Mouse (Mus musculus): ENCODE results near the gene Ncor1. TPM values are rescaled to one million over a fixed set of nuclear protein-coding genes. Genes with fewer than 3 reads are reported as not detected.
"Not testable (repeated sequence)": the region's sequence is repeated elsewhere in the genome, so short reads cannot be mapped to it uniquely, and the experiment has no call there.

Ncor1 gene
- polyA plus RNA-seq, 1 experiment from 2014 or later = 156 TPM

GRCm38 (mm10) chr11:62487540-62488350 lies 29.4 kb upstream of the Ncor1 start:
- Histone ChIP-seq H3K4me2 (ENCODE audit: low read length) (no peak overlapping the region), H3K27me3 (ENCODE audit: control insufficient read depth, insufficient read depth, low read depth, low read length) (no peaks in the 10 kb centered on the region), H3K9ac (ENCODE audit: low read depth, low read length) (no peak overlapping the region), H3K27ac (ENCODE audit: low read length) (no peak overlapping the region), H3K36me3 (ENCODE audit: control insufficient read depth, insufficient read depth, low read length) (no peaks in the 10 kb centered on the region), H3K4me1 (ENCODE audit: control insufficient read depth, insufficient read depth, low read length) (no peaks in the 10 kb centered on the region), H3K4me3 (ENCODE audit: low read depth, low read length) (no peak overlapping the region), H3K9me3 (replicated peaks; ENCODE audit: control insufficient read depth, low read length, poor library complexity, severe bottlenecking) (no peaks in the 10 kb centered on the region)
- no peak for ATAC-seq
- 92% methylated on average over 10 of the region's 10 CpGs for WGBS

DNA sequence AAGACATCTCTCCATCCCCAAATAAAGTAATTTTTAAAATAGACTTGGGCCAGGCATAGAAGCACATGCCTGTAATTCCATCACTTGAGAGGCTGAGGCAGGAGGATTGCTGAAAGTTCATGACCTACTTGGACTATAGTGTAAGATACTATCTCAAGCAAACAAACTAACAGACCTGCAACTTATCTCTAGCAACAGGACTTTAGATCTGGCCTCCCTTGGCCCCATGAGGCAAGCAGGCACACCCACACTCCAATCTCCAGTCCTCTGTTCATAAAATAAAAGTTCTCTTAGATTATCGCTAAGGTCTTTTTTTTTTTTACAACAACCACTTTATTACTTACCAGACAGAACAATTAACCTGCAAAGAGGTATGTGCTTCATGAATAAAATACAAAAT lies 28.6 kb upstream of the Ncor1 start:
- WGBS = 94% methylated on average over 1 of the region's 1 CpGs
- Histone ChIP-seq H3K27me3 (ENCODE audit: control insufficient read depth, insufficient read depth, low read depth, low read length) (no peaks in the 10 kb centered on the region), H3K36me3 (ENCODE audit: control insufficient read depth, insufficient read depth, low read length) (no peaks in the 10 kb centered on the region), H3K4me1 (ENCODE audit: control insufficient read depth, insufficient read depth, low read length) (no peaks in the 10 kb centered on the region), H3K4me3 (ENCODE audit: low read depth, low read length) (no peak overlapping the region), H3K27ac (ENCODE audit: low read length) (no peak overlapping the region), H3K9ac (ENCODE audit: low read depth, low read length) (no peak overlapping the region), H3K4me2 (ENCODE audit: low read length) (no peak overlapping the region), H3K9me3 (replicated peaks; ENCODE audit: control insufficient read depth, low read length, poor library complexity, severe bottlenecking) (no peaks in the 10 kb centered on the region)
- no peak for ATAC-seq

GRCm38 (mm10) chr11:62479581-62479980 lies 21.2 kb upstream of the Ncor1 start:
- H3K9ac ChIP-seq (ENCODE audit: low read depth, low read length) = no peak overlapping the region
- no peaks in the 10 kb centered on the region; the same call in 1 of the 2 replicates for H3K4me1 ChIP-seq (ENCODE audit: control insufficient read depth, insufficient read depth, low read length)
- no peaks in the 10 kb centered on the region for H3K36me3 ChIP-seq (ENCODE audit: control insufficient read depth, insufficient read depth, low read length)
- 92% methylated on average over 5 of the region's 5 CpGs for WGBS
- no peak overlapping the region for H3K27ac ChIP-seq (ENCODE audit: low read length)
- no peak overlapping the region for H3K4me3 ChIP-seq (ENCODE audit: low read depth, low read length)
- H3K9me3 ChIP-seq (replicated peaks; ENCODE audit: control insufficient read depth, low read length, poor library complexity, severe bottlenecking) = no peaks in the 10 kb centered on the region
- no peaks in the 10 kb centered on the region for H3K27me3 ChIP-seq (ENCODE audit: control insufficient read depth, insufficient read depth, low read depth, low read length)
- no peak overlapping the region for H3K4me2 ChIP-seq (ENCODE audit: low read length)
- no peak for ATAC-seq

DNA sequence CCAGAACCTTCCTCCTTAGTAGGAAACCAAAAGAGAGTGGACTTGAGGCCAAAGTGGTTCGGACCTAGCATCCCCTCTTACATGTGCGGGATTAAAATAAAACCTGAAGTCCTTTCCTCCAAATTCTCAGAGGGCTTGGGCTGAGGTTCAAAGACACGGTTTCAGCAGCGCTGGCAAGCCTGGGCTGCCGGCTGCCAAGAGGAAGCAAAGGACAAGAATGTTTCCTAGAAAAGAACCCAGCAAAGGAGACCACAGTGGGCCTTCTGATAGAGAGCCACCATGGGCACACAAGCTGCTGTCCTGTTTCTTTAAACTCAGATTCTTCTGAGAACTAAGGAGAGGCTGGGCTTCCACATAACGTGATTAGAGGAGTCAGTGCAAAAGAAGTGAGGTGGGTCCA lies 20.6 kb upstream of the Ncor1 start:
- no peaks in the 10 kb centered on the region for H3K36me3 ChIP-seq (ENCODE audit: control insufficient read depth, insufficient read depth, low read length)
- 69% methylated on average over 6 of the region's 6 CpGs for WGBS
- no peaks in the 10 kb centered on the region; the same call in 1 of the 2 replicates for H3K4me1 ChIP-seq (ENCODE audit: control insufficient read depth, insufficient read depth, low read length)
- no peak for ATAC-seq
- H3K27ac ChIP-seq (ENCODE audit: low read length) = no peak overlapping the region
- no peaks in the 10 kb centered on the region for H3K9me3 ChIP-seq (replicated peaks; ENCODE audit: control insufficient read depth, low read length, poor library complexity, severe bottlenecking)
- H3K9ac ChIP-seq (ENCODE audit: low read depth, low read length) = no peak overlapping the region
- no peak overlapping the region for H3K4me3 ChIP-seq (ENCODE audit: low read depth, low read length)
- H3K27me3 ChIP-seq (ENCODE audit: control insufficient read depth, insufficient read depth, low read depth, low read length) = no peaks in the 10 kb centered on the region
- no peak overlapping the region for H3K4me2 ChIP-seq (ENCODE audit: low read length)

GRCm38 (mm10) chr11:62476156-62476555 lies 17.8 kb upstream of the Ncor1 start:
- H3K4me1 ChIP-seq (ENCODE audit: control insufficient read depth, insufficient read depth, low read length) = no peaks in the 10 kb centered on the region; the same call in 1 of the 2 replicates

GRCm38 (mm10) chr11:62473516-62473915 lies 15.2 kb upstream of the Ncor1 start:
- H3K36me3 ChIP-seq (ENCODE audit: control insufficient read depth, insufficient read depth, low read length) = no peaks in the 10 kb centered on the region
- H3K9me3 ChIP-seq (replicated peaks; ENCODE audit: control insufficient read depth, low read length, poor library complexity, severe bottlenecking) = no peaks in the 10 kb centered on the region
- H3K4me2 ChIP-seq (ENCODE audit: low read length) = no peak overlapping the region
- no peak overlapping the region for H3K9ac ChIP-seq (ENCODE audit: low read depth, low read length)
- 98% methylated on average over 5 of the region's 5 CpGs for WGBS
- H3K4me1 ChIP-seq (ENCODE audit: control insufficient read depth, insufficient read depth, low read length) = no peaks in the 10 kb centered on the region; the same call in 1 of the 2 replicates
- no peak for ATAC-seq
- H3K4me3 ChIP-seq (ENCODE audit: low read depth, low read length) = no peak overlapping the region
- H3K27ac ChIP-seq (ENCODE audit: low read length) = no peak overlapping the region
- no peaks in the 10 kb centered on the region for H3K27me3 ChIP-seq (ENCODE audit: control insufficient read depth, insufficient read depth, low read depth, low read length)

More at GRCm38 (mm10) chr11:62476156-62476555, 17.8 kb upstream of the Ncor1 start:
- Histone ChIP-seq H3K4me2 (ENCODE audit: low read length) (no peak overlapping the region), H3K36me3 (ENCODE audit: control insufficient read depth, insufficient read depth, low read length) (no peaks in the 10 kb centered on the region), H3K27ac (ENCODE audit: low read length) (no peak overlapping the region), H3K9ac (ENCODE audit: low read depth, low read length) (no peak overlapping the region), H3K27me3 (ENCODE audit: control insufficient read depth, insufficient read depth, low read depth, low read length) (no peaks in the 10 kb centered on the region), H3K4me3 (ENCODE audit: low read depth, low read length) (no peak overlapping the region), H3K9me3 (replicated peaks; ENCODE audit: control insufficient read depth, low read length, poor library complexity, severe bottlenecking) (no peaks in the 10 kb centered on the region)
- no peak for ATAC-seq
- WGBS = 91% methylated on average over 4 of the region's 4 CpGs

- Histone ChIP-seq H3K9me3 (replicated peaks; ENCODE audit: control insufficient read depth, low read length, poor library complexity, severe bottlenecking) (no peaks in the 10 kb centered on the region), H3K4me1 (ENCODE audit: control insufficient read depth, insufficient read depth, low read length) (no peaks in the 10 kb centered on the region), H3K9ac (ENCODE audit: low read depth, low read length) (no peak overlapping the region), H3K4me3 (ENCODE audit: low read depth, low read length) (no peak overlapping the region), H3K36me3 (ENCODE audit: control insufficient read depth, insufficient read depth, low read length) (no peaks in the 10 kb centered on the region), H3K4me2 (ENCODE audit: low read length) (no peak overlapping the region), H3K27ac (ENCODE audit: low read length) (no peak overlapping the region), H3K27me3 (ENCODE audit: control insufficient read depth, insufficient read depth, low read depth, low read length) (no peaks in the 10 kb centered on the region)
- WGBS = 93% methylated on average over 6 of the region's 6 CpGs
- ATAC-seq = no peak
Measured at GRCm38 (mm10) chr11:62470451-62470850, 12.1 kb upstream of the Ncor1 start.

- not testable (repeated sequence) for ATAC-seq
Measured at GRCm38 (mm10) chr11:62467289-62467688, 8.9 kb upstream of the Ncor1 start.

DNA sequence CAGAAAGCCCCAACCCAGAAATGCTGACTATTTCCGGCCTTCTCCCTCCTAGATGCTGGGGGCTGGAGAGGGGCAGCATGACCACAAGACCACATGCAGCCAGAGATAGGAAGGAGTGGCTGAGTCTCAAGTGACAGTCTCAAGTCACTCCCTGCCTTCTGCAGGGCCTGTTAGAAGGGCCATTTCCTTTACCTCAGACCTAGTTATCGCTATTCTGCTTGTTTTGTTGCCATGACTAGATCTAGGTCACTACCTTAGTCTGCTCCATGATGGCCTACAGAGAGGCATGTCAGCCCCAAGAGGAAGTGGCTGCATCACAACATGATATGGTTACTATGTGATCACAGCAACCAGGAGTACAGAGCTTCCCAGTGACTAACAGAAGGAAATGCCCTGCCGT lies 8.2 kb upstream of the Ncor1 start:
- Histone ChIP-seq H3K36me3 (ENCODE audit: control insufficient read depth, insufficient read depth, low read length) (no peaks in the 10 kb centered on the region), H3K4me1 (ENCODE audit: control insufficient read depth, insufficient read depth, low read length) (no peaks in the 10 kb centered on the region), H3K27ac (ENCODE audit: low read length) (no peak overlapping the region), H3K9ac (ENCODE audit: low read depth, low read length) (no peak overlapping the region), H3K4me3 (ENCODE audit: low read depth, low read length) (no peak overlapping the region), H3K9me3 (replicated peaks; ENCODE audit: control insufficient read depth, low read length, poor library complexity, severe bottlenecking) (no peaks in the 10 kb centered on the region), H3K27me3 (ENCODE audit: control insufficient read depth, insufficient read depth, low read depth, low read length) (no peaks in the 10 kb centered on the region), H3K4me2 (ENCODE audit: low read length) (no peak overlapping the region)
- ATAC-seq = no peak
- 92% methylated on average over 3 of the region's 3 CpGs for WGBS

More at GRCm38 (mm10) chr11:62467289-62467688, 8.9 kb upstream of the Ncor1 start:
- not testable (repeated sequence) for H3K4me1 ChIP-seq (ENCODE audit: control insufficient read depth, insufficient read depth, low read length); H3K27me3 ChIP-seq (ENCODE audit: control insufficient read depth, insufficient read depth, low read depth, low read length); H3K27ac ChIP-seq (ENCODE audit: low read length); H3K4me3 ChIP-seq (ENCODE audit: low read depth, low read length); H3K36me3 ChIP-seq (ENCODE audit: control insufficient read depth, insufficient read depth, low read length); H3K9me3 ChIP-seq (replicated peaks; ENCODE audit: control insufficient read depth, low read length, poor library complexity, severe bottlenecking); H3K4me2 ChIP-seq (ENCODE audit: low read length); H3K9ac ChIP-seq (ENCODE audit: low read depth, low read length)
